Mouse (Mus musculus) heart, embryonic 13.5 days (tissue): ENCODE results near the gene Vmn1r43. TPM values are rescaled to one million over a fixed set of nuclear protein-coding genes. Genes with fewer than 3 reads are reported as not detected.
"Not testable (repeated sequence)": the region's sequence is repeated elsewhere in the genome, so short reads cannot be mapped to it uniquely, and the experiment has no call there.

ENCODE experiments used
- ATAC-seq: fragments of 200-750 bp; cut with Nextera tagmentation; 2 replicates; pipeline ENCODE4 v1.8.0; 2017; ENCODE audit warnings: moderate TSS enrichment; ENCODE audit not compliant: insufficient number of reproducible peaks, low FRiP score, low TSS enrichment; ENCODE audit errors: extremely low read depth
- H3K27ac ChIP-seq: fragments of 300-500 bp; sonication (generic); replicated peaks from 2 replicates; pipeline ENCODE4 v1.5.1; 2015; ENCODE audit warnings: moderate library complexity, mild to moderate bottlenecking, inconsistent platforms
- H3K27me3 ChIP-seq: fragments of 300-500 bp; sonication (generic); replicated peaks from 2 replicates; pipeline ENCODE4 v1.6.1; 2015; ENCODE audit warnings: mild to moderate bottlenecking, inconsistent platforms
- H3K36me3 ChIP-seq: fragments of 300-500 bp; sonication (generic); 2 replicates; pipeline ENCODE4 v1.6.1; 2015; ENCODE audit warnings: mild to moderate bottlenecking, inconsistent platforms
- H3K4me1 ChIP-seq: fragments of 300-500 bp; sonication (generic); 2 replicates; pipeline ENCODE4 v1.6.1; 2015; ENCODE audit warnings: inconsistent platforms
- H3K4me2 ChIP-seq: fragments of 300-500 bp; sonication (generic); 2 replicates; pipeline ENCODE4 v1.6.1; 2015; ENCODE audit warnings: inconsistent platforms, mild to moderate bottlenecking, moderate library complexity
- H3K4me3 ChIP-seq: fragments of 300-500 bp; sonication (generic); 2 replicates; pipeline ENCODE4 v1.5.1; 2015; ENCODE audit warnings: moderate library complexity, mild to moderate bottlenecking, inconsistent platforms
- H3K9ac ChIP-seq: fragments of 300-500 bp; sonication (generic); 2 replicates; pipeline ENCODE4 v1.6.1; 2015; ENCODE audit warnings: inconsistent platforms, mild to moderate bottlenecking, moderate library complexity
- H3K9me3 ChIP-seq: fragments of 300-500 bp; sonication (generic); 2 replicates; pipeline ENCODE4 v1.6.1; 2016; ENCODE audit warnings: inconsistent platforms
- WGBS: fragments of 180-500 bp; shearing (Covaris S2); methylation state at CpG from one replicate; pipeline ENCODE4 v1.1.7; 2015; ENCODE audit warnings: mixed read lengths; 5-methylcytosine and 5-hydroxymethylcytosine counted together
- polyA plus RNA-seq: library from polyadenylated mRNA; unstranded; fragments of >200 nt; fragmentation: Nextera tagmentation; extraction: Ambion mirVana; gene quantifications from 2 replicates; pipeline ENCODE4 v1.2.1, GENCODE M21; 2015

The Vmn1r43 gene
- polyA plus RNA-seq = not detected in 2 replicates

DNA sequence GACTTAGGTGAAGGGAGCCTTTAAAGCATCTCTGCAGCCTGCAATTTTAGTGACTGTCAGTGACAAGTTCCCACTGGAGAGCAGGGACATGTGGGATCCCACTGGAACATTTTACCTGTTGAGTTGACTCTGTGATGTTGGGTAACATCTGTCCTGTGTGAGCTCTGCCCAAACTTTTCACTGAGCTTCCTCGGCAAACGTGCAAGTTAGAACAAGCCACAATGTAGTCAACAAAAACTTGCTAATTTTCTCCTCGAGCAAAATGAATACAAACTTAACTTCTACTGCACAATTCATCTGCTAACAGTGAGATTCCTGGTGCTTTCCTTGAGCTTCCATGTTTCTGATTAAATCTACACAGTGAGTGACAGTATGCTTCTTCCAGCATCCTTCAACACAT lies at the start of gene Vmn1r43, which contains the start of gene Vmn1r42:
Gene Vmn1r43, minus strand, starts transcription at position 101 of the 400 bp plus-strand sequence.
Gene Vmn1r42, minus strand, starts transcription at position 101 of the 400 bp plus-strand sequence.
- not testable (repeated sequence) for ATAC-seq, H3K27ac ChIP-seq, H3K9me3 ChIP-seq, H3K4me3 ChIP-seq, H3K4me2 ChIP-seq, H3K27me3 ChIP-seq, H3K36me3 ChIP-seq, H3K4me1 ChIP-seq, H3K9ac ChIP-seq
- 67% methylated on average over 3 of the region's 3 CpGs for WGBS

DNA sequence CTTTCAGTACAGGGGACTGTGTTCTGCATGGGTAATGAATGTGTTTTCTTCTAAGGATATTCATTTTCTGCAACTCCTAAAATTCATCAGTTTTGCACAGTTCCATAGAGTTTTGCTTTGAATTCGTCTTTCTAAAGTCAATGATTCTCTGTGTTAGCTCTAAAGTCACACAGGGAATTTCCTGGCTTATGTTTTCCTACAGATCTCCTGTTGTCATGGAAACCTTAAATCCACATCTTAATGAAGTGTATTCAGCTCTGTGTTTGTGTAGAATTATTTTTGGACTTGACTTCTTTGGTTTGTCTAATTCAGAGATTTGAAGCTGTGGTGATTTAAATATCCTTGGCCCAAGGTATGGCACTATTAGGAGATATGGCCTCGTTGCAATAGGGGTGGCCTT lies 7.6 kb upstream of the Vmn1r43 start:
- Histone ChIP-seq H3K9ac (no peak overlapping the region), H3K4me1 (no peaks in the 10 kb centered on the region), H3K27ac (no peak overlapping the region), H3K4me2 (no peak overlapping the region), H3K36me3 (no peaks in the 10 kb centered on the region), H3K4me3 (no peak overlapping the region), H3K27me3 (no peaks in the 10 kb centered on the region), H3K9me3 (peaks cover 5% of the 10 kb centered on the region; the same call in 1 of the 2 replicates)
- ATAC-seq = no peak
- 40% methylated on average over 2 of the region's 2 CpGs for WGBS

DNA sequence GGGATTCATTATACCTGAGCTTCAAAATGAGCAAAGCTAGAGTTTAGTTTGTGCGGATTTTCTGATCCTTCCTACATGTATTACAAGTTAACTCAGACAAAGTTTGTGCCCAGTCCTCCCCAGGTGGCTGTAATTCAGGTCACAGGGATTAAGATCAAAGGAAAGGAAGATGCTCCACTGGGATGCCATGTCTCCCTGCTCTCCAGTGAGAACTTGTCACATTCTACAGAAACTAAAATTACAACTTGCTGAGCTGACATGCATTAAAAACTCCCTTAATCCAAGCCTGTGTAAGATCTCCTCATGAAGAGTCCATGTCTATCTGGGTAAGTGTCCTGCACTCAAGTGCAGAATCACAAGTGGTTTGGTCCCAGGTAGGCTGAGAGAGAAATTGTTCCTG lies 7.1 kb upstream of the Vmn1r43 start, which contains the start of gene Vmn1r44:
Gene Vmn1r44, plus strand, starts transcription at position 301 of the 400 bp plus-strand sequence.
- Histone ChIP-seq H3K9me3 (0 out of 2 replicates have a peak, but pooled peaks cover 5% of the 10 kb centered on the region), H3K9ac (no peak within 1 kb of the TSS), H3K4me1 (no peaks in the 10 kb centered on the region), H3K4me3 (no peak within 1 kb of the TSS), H3K27me3 (no peaks in the 10 kb centered on the region), H3K36me3 (no peaks in the 10 kb centered on the region), H3K27ac (no peak within 1 kb of the TSS), H3K4me2 (no peak within 1 kb of the TSS)
- 78% methylated on average over 1 of the region's 1 CpGs for WGBS
- no peak for ATAC-seq

DNA sequence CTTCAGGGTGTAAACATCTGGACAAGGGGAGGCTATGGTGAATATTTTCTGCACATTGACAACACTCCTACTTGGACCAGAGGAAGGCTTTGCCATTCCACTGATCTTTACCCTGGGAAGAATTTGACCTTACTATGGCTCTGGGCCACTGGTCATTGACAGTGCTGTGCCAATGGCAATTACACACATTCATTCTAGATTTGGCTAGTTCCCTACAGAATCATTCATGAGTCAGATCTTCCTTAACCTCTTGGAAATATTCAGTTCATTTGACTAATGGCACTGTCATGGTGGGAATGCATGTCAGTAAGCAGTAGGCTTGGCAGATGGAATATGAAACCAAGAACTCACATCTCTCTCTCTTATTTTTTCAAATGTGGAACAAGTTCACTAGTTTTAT lies 4.7 kb upstream of the Vmn1r43 start:
- Histone ChIP-seq H3K27me3 (no peaks in the 10 kb centered on the region), H3K4me1 (no peaks in the 10 kb centered on the region), H3K27ac (no peak overlapping the region), H3K9ac (no peak overlapping the region), H3K4me3 (no peak overlapping the region), H3K36me3 (no peaks in the 10 kb centered on the region), H3K9me3 (0 out of 2 replicates have a peak, but pooled peaks cover 5% of the 10 kb centered on the region), H3K4me2 (no peak overlapping the region)
- no peak for ATAC-seq

DNA sequence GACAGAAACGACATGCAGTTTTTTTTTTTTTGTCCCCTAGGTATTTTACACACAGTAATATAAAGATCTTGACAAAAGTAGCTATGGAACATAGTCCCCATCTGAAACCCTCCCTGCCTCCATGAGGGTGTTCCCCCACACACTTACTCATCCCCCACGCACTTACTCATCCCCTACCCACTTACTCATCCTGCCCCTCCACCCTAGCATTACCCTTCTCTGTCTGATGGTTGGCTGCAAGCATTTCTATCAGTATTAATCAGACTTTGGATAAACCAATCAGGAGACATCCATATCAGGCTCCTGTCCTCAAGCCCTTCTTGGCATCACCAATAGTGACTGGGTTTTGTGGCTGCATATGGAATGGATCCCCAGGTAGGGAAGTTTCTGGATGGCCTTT lies 750 bp upstream of the Vmn1r43 start:
- no peak overlapping the region for H3K4me3 ChIP-seq
- H3K9ac ChIP-seq = no peak overlapping the region
- H3K4me2 ChIP-seq = no peak overlapping the region
- 0 out of 2 replicates have a peak, but pooled peaks cover 5% of the 10 kb centered on the region for H3K9me3 ChIP-seq
- no peak for ATAC-seq
- 54% methylated on average over 2 of the region's 2 CpGs for WGBS
- no peaks in the 10 kb centered on the region for H3K36me3 ChIP-seq
- H3K27me3 ChIP-seq = no peaks in the 10 kb centered on the region
- no peaks in the 10 kb centered on the region for H3K4me1 ChIP-seq
- no peak overlapping the region for H3K27ac ChIP-seq

DNA sequence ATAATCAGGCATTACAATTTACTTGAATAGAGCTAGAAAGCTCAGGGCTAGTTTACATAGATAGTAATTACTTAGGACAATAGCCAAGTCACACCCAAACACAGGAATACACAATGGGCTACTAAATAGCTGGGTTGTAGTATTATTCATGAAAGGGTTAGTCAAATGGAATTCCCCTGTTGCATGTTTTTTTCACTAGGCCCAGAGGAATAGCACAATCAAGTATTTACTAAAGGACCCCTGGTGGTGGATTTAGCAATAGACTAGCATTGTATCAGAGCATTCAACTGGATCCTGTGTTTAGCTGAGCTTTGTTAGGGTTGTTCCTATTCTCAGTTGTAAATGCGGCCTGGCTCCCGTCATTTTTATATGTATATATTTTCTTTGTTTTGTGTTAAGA lies 8.2 kb downstream of the Vmn1r43 start:
- H3K27ac ChIP-seq = no peak overlapping the region
- H3K4me3 ChIP-seq = no peak overlapping the region
- H3K9me3 ChIP-seq = peaks cover 22% of the 10 kb centered on the region
- no peak overlapping the region for H3K9ac ChIP-seq
- no peak overlapping the region for H3K4me2 ChIP-seq
- H3K27me3 ChIP-seq = no peaks in the 10 kb centered on the region
- ATAC-seq = no peak
- H3K4me1 ChIP-seq = no peaks in the 10 kb centered on the region
- no peaks in the 10 kb centered on the region for H3K36me3 ChIP-seq
- 93% methylated on average over 2 of the region's 2 CpGs for WGBS

DNA sequence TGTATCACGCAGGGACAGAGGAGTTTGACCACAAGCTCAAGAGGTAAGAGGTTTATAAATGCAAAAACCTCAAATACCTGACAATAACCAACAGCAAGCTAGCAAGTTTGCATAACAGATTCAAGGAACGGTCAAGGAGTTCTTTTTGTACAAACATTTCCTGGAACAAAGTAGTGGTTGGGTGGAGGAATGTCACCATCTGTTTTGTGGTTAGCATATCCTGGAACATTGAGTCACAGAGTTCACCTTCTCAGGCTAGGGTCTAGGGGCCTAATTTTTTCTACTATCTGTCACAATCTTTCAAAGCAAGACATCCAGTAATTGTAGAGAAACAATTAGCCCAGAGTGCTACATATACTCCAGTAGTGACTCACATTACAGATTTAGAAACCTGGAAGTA lies 8.9 kb downstream of the Vmn1r43 start:
- H3K9me3 ChIP-seq = peaks cover 28% of the 10 kb centered on the region
- H3K4me1 ChIP-seq = no peaks in the 10 kb centered on the region
- no peak overlapping the region for H3K4me2 ChIP-seq
- H3K27me3 ChIP-seq = no peaks in the 10 kb centered on the region
- H3K4me3 ChIP-seq = no peak overlapping the region
- no peak for ATAC-seq
- no peak overlapping the region for H3K9ac ChIP-seq
- H3K36me3 ChIP-seq = no peaks in the 10 kb centered on the region
- no peak overlapping the region for H3K27ac ChIP-seq
- 76% methylated on average over 2 of the region's 2 CpGs for WGBS

DNA sequence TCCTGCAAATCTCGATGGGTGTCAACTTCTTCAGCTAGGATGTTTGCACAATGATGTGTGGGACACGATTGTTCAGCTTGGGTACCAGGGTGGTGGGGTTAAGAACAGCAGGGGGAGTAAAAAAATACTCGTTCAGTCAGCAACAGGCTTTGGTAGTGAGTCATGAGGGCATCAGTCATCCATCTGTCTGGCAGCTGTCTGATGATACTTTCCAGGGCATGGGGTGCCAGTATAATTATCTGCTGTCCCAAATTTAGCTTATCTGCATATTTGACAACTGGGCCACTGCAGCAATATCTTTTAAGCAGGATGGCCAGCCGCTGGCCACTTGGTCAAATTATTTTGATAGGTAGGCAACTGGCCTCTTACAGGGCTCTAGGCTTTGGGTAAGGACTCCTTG lies 12.4 kb downstream of the Vmn1r43 start:
- no peak overlapping the region for H3K9ac ChIP-seq
- no peak overlapping the region for H3K4me3 ChIP-seq
- no peaks in the 10 kb centered on the region for H3K36me3 ChIP-seq
- no peak overlapping the region for H3K27ac ChIP-seq
- WGBS = 51% methylated on average over 4 of the region's 4 CpGs
- no peak for ATAC-seq
- H3K4me2 ChIP-seq = no peak overlapping the region
- no peaks in the 10 kb centered on the region for H3K27me3 ChIP-seq
- H3K4me1 ChIP-seq = no peaks in the 10 kb centered on the region
- peaks cover 30% of the 10 kb centered on the region for H3K9me3 ChIP-seq

DNA sequence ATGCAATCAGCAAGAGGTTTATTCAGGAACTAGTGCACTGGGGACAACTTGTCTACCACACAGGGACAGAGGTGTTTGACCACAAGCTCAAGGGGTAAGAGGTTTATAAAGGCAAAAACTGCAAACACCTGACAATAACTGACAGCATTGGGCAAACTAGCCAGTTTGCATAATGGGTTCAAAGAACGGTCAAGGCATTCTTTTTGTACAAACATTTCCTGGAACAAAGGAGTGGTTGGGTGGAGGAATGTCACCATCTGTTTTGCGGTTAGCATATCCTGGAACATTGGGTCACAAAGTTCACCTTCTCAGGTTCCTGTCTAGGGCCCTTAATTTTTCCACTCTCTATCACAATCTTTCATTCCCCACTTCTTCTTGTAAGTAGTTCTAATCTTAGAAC lies 16.4 kb downstream of the Vmn1r43 start:
- H3K4me3 ChIP-seq = no peak overlapping the region
- no peaks in the 10 kb centered on the region for H3K4me1 ChIP-seq
- H3K27ac ChIP-seq = no peak overlapping the region
- H3K4me2 ChIP-seq = no peak overlapping the region
- no peak for ATAC-seq
- no peaks in the 10 kb centered on the region for H3K27me3 ChIP-seq
- WGBS = 79% methylated on average over 2 of the region's 2 CpGs
- H3K9me3 ChIP-seq = peaks cover 19% of the 10 kb centered on the region; the same call in 1 of the 2 replicates
- no peaks in the 10 kb centered on the region for H3K36me3 ChIP-seq
- H3K9ac ChIP-seq = no peak overlapping the region

DNA sequence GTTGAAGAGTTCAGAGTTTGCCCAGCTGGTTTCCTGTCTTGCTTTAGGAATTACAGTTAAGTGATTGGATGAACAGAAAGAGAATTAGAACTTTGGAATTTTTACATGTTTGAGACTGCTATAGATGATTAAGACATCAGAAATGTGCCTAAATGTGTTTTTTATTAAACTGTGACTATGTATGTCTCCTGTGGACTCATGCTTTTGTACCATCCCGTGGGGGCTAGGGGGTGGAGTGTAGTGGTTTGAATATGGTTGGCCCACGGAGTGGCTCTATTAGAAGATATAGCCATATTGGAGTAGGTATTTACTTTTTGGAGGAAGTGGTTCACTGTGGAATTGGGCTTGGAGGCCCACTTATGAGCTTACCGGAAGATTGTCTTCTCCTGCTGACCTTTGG lies 18.7 kb downstream of the Vmn1r43 start:
- Histone ChIP-seq H3K4me2 (no peak overlapping the region), H3K4me3 (no peak overlapping the region), H3K9me3 (peaks cover 16% of the 10 kb centered on the region; the same call in 1 of the 2 replicates), H3K27ac (no peak overlapping the region), H3K36me3 (no peaks in the 10 kb centered on the region), H3K9ac (no peak overlapping the region), H3K27me3 (no peaks in the 10 kb centered on the region), H3K4me1 (no peaks in the 10 kb centered on the region)
- 60% methylated on average over 3 of the region's 3 CpGs for WGBS
- ATAC-seq = no peak
